Mouse (Mus musculus) layer of hippocampus, adult 2 months (tissue): Measurements from ENCODE around the gene Stk38l. TPM values are rescaled to one million over a fixed set of nuclear protein-coding genes. Genes with fewer than 3 reads are reported as not detected.

Source experiments
- DNase-seq, 2 experiments: peaks; one replicate each; pipeline ENCODE4 v3.0.0; 2022; ENCODE audit warnings: low spot score in 2 of 2
- H3K27ac ChIP-seq: fragments of 200-600 bp; 2 replicates; pipeline ENCODE4 v1.8.1; 2022
- H3K4me3 ChIP-seq: fragments of 200-600 bp; 2 replicates; pipeline ENCODE4 v1.8.1; 2022; ENCODE audit warnings: mild to moderate bottlenecking
- CTCF ChIP-seq: fragments of 200-600 bp; conservative IDR thresholded peaks from 2 replicates; pipeline ENCODE4 v1.8.1; 2022; ENCODE audit warnings: antibody characterized with exemption, mild to moderate bottlenecking, moderate library complexity
- total RNA-seq, 2 experiments: library from RNA; stranded (reverse); gene quantifications; 2 replicates each; pipeline ENCODE4 v1.2.3; 2021

The Stk38l gene
- total RNA-seq, 2 experiments from 2014 or later = 21.1 to 22.5 TPM

GRCm38 (mm10) chr6:146745180-146745579 is 20.4 kb downstream of the Stk38l start:
- Histone ChIP-seq H3K4me3 (no peak overlapping the region), H3K27ac (no peak overlapping the region)
- no peak for DNase-seq
- no peak for TF ChIP-seq CTCF

GRCm38 (mm10) chr6:146746577-146746976 is 21.8 kb downstream of the Stk38l start:
- no peak for TF ChIP-seq CTCF
- DNase-seq = no peak

GRCm38 (mm10) chr6:146747057-146747456 is 22.3 kb downstream of the Stk38l start:
- DNase-seq = no peak
- Histone ChIP-seq H3K27ac (no peak overlapping the region), H3K4me3 (no peak overlapping the region)
- TF ChIP-seq CTCF = no peak

More at GRCm38 (mm10) chr6:146746577-146746976, 21.8 kb downstream of the Stk38l start:
- H3K4me3 ChIP-seq = no peak overlapping the region
- H3K27ac ChIP-seq = no peak overlapping the region

- no peak overlapping the region for H3K27ac ChIP-seq
- no peak for TF ChIP-seq CTCF
- no peak overlapping the region for H3K4me3 ChIP-seq
- DNase-seq = no peak
These were observed 23.5 kb downstream of the Stk38l start for GRCm38 (mm10) chr6:146748271-146748670.

GRCm38 (mm10) chr6:146751671-146752070 is 26.9 kb downstream of the Stk38l start:
- Histone ChIP-seq H3K27ac (no peak overlapping the region), H3K4me3 (no peak overlapping the region)
- TF ChIP-seq CTCF = no peak
- DNase-seq = no peak

GRCm38 (mm10) chr6:146752178-146752577 is 27.4 kb downstream of the Stk38l start:
- no peak for DNase-seq
- H3K4me3 ChIP-seq = no peak overlapping the region
- TF ChIP-seq CTCF = no peak
- no peak overlapping the region for H3K27ac ChIP-seq

GRCm38 (mm10) chr6:146752612-146753011 is 27.8 kb downstream of the Stk38l start:
- Histone ChIP-seq H3K27ac (no peak overlapping the region), H3K4me3 (no peak overlapping the region)
- no peak for TF ChIP-seq CTCF
- DNase-seq = no peak

GRCm38 (mm10) chr6:146753560-146754160 is 28.9 kb downstream of the Stk38l start:
- TF ChIP-seq CTCF = no peak
- no peak for DNase-seq
- Histone ChIP-seq H3K4me3 (no peak overlapping the region), H3K27ac (peak overlapping the region; percentile 6; the same call in 1 of the 2 replicates)

GRCm38 (mm10) chr6:146755136-146755535 is 30.3 kb downstream of the Stk38l start:
- H3K27ac ChIP-seq = no peak overlapping the region
- TF ChIP-seq CTCF = no peak
- DNase-seq = no peak
- H3K4me3 ChIP-seq = no peak overlapping the region

- DNase-seq = no peak
- Histone ChIP-seq H3K27ac (no peak overlapping the region), H3K4me3 (no peak overlapping the region)
- no peak for TF ChIP-seq CTCF
These were observed 30.9 kb downstream of the Stk38l start for GRCm38 (mm10) chr6:146755679-146756078.

- Histone ChIP-seq H3K4me3 (no peak overlapping the region), H3K27ac (no peak overlapping the region)
- no peak for DNase-seq
- TF ChIP-seq CTCF = no peak
These were observed 34.2 kb downstream of the Stk38l start for GRCm38 (mm10) chr6:146759027-146759426.

GRCm38 (mm10) chr6:146760022-146760421 is 35.2 kb downstream of the Stk38l start:
- TF ChIP-seq CTCF = no peak

GRCm38 (mm10) chr6:146760736-146761135 is 35.9 kb downstream of the Stk38l start:
- Histone ChIP-seq H3K27ac (no peak overlapping the region), H3K4me3 (no peak overlapping the region)
- no peak for DNase-seq
- peak; percentile 34; the same call in 1 of the 2 replicates for TF ChIP-seq CTCF

More at GRCm38 (mm10) chr6:146760022-146760421, 35.2 kb downstream of the Stk38l start:
- Histone ChIP-seq H3K4me3 (no peak overlapping the region), H3K27ac (no peak overlapping the region)
- DNase-seq = no peak

GRCm38 (mm10) chr6:146762264-146762898 is 37.6 kb downstream of the Stk38l start:
- Histone ChIP-seq H3K4me3 (no peak overlapping the region), H3K27ac (no peak overlapping the region)
- TF ChIP-seq CTCF = peak; percentile 82
- peak; percentile 5 to 36 for DNase-seq
